Mouse (Mus musculus) adrenal gland, adult (tissue): ENCODE measurements around the gene Exo5.

ENCODE experiments used
- DNase-seq, 2 experiments: peaks; one replicate each; pipeline ENCODE4 v3.0.0; 2022 to 2023; ENCODE audit warnings: low spot score in 1 of 2; ENCODE audit not compliant: inconsistent age in 2 of 2

Gene Exo5

DNA sequence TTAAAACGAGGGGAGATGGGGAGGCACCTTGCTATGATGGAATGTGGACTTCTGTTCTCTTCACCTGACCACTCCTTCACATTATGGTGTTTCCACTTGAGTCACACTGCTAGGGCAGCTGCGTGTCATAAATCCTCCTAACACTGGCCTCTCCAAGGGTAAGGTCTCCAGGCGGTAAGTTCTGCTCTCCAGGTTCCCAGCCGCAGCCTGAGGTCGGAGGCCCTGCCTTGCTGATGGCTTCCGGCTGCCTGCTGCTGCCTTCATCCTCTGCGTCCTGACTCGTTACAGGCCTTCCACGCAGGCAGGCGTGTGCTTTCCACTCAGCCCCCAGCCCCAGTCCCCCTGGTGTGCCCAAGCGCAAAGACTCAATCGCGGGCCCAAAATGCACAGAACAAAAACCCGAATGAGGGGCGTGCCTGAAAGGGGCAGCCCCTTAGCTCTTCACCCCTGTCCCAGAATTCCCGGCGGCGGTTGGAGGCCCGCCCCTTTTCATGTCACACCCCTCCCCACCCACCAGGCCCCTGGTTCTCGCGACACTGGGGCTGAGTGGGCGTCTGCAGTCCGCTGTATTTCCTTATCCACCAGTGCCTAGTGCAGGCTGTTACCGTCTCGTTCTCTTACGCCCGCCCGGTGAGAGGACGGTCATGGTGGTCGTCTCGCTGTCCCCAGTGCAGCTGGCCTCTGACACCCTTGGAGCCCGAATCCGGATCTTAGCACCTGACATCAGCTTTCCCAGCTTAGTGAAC is at the start of gene Exo5:
TSS of gene Exo5 (minus strand) at position 464 of the 746 bp plus-strand sequence.
- peak; percentile 93 to 97 for DNase-seq

DNA sequence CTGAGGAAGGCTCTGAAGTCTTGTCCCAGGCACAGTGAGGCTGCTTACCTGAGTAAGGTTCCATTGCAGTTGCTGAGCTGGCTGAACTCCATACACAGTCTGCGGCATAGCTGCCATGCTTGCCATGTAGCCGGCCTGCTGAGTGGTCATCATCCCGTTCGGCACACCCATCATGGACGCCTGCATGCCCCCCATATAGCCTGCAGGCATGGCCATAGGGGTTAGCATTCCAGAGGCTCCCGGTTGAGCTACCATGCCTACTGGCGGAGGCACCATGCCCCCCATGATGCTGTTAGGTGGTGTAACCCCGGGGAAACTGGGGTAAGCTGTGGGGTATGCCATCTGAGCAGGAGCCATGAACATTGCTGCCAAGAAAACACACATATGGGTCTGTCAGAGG is 47.0 kb upstream of the Exo5 start:
- DNase-seq: no peak

DNA sequence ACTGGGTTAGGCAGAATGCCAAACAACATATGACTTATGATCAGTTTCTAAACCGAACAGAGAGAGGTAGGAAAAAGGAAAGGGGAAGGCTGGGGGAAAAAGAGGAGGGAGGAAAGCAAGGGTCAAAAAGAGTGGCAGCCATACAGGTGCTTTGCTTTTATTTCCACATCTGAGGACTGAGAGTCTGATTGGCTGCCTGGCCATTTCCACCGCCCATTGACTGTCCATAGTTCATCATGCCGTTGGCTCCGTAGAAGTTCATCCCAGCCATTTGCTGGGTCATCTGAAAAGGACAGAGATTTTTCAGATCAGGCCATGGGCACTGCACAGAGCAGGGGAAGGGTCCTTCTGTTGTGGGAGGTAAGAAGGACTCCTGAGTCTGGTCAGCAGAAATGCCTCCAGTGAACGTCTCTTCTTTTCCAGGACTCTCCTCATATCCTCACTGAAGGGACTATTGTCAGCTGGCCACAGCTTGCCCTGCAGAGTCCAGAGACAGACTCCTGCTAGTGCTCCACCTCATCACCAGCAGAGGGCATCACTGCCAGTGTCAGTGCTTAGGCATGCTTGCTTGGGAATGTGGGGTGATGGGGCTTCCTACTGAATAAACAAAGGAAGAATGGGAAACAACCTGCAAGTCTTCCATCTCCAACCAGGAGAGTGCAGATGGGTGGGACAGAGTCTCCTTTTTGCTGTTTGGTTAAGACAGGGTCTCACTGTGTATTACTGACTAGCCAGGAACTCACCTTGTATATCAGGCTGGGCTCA is 44.7 kb upstream of the Exo5 start:
- peak; percentile 29 to 67 for DNase-seq

DNA sequence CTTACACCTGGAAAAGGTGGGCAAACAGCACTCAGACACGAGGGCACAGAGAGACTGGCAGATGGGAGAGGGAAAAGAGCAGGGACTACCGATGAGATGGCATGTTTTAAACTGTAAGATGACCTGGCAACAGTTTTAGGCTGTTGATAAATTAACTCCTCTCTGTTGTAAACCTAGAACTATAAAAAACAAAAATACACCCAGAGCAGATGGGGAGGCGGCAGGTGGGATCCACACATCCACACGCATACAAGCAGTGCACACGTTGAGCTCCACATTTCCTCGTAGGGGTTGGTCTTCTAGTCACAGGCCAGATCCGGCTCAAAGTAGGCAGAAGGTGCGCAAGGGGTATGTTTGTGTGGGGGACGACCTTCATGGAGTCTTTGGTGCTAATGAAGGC is 43.7 kb upstream of the Exo5 start:
- peak in 1 of 2 experiments; percentile 17 for DNase-seq

DNA sequence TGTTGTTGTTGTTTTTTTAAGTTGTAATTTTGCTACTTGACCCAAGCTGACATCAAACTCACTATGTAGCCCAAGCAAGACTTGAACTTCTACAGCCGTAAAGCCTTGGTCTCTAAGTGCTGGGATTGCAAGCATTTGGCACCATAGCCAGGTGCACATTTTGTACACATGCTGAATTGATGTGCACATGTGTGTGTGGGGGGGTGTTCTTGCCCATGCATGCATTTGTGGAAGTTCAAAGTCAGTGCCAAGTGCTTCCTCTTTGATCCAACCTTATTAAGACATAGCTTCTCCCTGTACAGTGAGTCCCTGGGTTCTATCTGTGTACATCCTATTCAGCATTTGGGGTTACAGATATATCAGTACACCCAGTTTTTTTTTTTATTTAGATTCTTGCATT is 30.8 kb upstream of the Exo5 start:
- DNase-seq: no peak

DNA sequence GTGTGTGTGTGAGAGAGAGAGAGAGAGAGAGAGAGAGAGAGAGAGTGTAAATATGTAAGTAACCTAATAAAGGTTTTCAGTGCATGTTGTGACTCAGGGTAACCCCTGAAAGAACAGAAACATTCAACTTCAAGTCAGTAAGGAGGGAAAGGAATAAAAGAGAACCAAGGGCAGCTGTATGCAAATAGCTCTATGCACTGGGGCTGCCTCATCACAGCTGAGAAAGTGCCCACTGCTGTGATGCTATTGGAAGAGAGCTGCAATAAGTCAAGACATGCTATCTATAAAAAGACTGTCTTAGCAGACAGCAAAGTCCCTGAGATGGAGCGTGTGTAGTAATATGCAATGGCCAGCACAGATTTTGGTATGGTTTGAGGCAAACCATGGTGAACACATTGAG is 28.9 kb upstream of the Exo5 start:
- no peak for DNase-seq

DNA sequence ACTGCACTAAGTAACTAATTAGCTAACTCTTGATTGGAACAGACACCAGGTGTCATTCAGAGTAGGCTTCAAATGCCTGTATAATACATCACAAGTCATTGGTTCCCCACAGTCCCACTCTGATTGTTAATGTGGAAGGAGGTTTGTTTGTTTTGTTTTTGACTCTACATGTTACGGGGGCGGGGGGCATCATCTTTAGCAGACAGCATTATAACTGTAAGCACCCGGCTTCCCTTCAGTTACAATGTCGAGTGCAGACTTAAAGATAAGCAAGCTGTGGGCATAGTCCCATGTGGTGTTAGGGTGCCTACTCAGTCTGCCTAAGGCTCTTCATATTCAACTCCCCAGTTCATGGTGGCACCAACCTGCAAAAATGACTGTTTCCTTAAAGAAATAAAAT is 28.2 kb upstream of the Exo5 start:
- no peak for DNase-seq

DNA sequence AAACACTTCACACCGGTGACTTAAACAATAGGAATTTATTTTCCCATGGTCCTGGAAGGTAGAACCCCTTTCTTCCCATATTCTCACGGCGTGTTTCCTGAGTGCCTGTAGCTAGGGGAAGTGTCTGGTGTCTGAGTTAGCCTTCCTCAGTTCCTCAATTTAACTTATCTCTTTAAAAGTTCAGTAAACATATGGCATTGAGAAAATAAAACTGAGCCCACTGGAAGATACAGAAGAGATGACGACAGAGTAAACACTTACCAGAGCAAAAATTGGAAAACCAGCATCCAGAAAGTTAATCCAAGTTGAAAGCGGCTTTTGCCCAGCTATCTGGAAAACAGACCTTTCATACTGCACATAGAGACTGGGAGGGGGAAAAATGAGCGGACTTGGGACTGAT is 27.3 kb upstream of the Exo5 start:
- no peak for DNase-seq

DNA sequence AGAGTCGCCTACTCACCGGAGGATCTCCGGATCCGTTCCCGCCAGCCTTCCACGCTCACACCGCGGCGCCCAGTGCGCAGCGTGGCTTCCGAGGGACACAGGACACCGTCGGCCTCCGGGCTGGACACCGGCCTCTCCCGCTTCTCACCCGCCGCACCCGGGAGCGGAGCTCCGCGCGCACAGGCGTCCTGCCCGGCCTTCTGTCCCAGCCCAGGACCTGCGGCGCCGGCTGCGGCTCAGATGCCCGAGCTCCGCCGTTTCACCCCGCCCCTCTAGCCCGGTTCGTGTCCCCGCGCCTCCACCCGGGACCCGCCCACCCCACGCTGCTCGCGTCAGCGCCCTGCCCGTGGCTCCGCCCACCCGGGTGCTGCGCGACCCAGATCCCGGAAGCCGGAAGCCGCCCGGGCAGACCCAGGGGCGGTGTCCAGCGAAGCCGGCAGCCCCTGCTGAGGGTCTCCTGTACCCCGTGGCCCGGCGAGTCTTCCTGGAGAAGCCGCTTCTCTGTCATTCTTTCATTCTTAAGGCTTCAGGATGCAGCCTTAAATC is 26.7 kb upstream of the Exo5 start, which contains the start of gene Zfp69:
TSS of gene Zfp69 (minus strand) at position 272 of the 546 bp plus-strand sequence.
- DNase-seq: peak; percentile 93 to 97

DNA sequence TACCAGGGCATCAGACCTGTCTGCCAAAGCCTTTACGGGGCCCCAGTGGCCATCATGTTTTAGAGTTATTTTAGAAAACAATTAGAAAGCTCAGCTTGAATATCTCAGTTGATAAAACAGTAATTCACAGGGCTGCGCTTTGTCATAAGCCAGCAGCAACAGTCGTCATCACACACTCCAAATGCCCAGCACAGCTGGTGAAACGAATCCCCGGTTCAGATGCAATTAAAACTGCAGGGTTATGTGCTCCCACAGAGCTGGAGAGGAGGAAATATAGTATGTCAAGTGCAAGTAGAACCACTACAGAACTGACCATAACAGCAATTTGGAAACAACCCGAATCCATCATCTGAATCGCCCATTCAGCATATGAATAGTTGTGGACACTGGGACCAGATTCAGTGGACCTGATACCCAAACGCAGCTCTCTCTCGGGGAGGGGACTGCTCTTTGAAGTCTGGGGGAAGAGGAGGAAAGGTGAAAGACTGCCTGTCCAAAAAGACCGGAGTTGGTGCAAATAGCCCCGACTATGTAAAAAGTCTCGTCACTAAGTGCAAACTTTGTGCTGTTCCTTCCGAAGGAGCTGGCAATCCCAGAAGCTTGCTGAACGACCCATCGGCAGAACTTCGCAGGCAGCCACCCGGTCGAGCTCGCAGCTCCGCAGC is 26.1 kb upstream of the Exo5 start:
- DNase-seq: no peak

DNA sequence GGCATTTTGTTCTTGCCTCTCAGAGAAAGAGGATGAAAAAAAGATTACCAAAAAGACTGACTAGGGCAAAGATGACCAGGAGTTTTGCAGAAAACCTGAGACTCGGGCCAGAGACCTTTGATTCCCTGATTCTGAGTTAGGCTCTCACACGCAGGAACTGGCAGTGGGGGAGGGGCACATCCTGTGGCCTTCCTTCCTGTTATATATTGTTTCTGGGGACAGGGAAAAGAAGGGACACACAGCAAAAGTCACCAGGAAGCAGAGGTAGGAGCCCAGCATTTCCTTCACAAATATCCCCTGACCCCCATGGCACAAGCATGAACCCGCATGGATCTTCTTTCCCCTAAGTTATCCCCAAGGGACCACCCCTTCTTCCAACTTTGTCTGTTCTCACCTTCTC is 24.1 kb upstream of the Exo5 start:
- DNase-seq: peak; percentile 29 to 51

DNA sequence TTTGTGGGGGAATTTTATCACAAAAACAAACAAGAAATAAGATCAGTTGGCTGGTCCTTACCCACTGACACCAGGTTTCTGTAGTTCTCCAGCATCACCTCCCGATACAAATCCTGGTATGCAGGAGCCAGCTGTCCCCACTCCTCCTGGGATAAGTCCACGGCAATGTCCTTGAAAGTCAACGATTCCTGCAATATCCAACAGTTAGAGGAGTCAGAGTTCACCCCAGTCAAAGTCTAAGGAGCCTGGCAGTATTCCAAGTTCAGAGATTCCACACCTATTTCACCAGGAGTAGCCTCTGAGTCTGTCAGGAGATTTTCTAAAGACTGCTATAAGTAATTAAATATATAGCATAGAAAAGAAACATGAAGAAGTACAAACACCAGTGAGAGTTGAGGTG is 10.2 kb upstream of the Exo5 start:
- no peak for DNase-seq

DNA sequence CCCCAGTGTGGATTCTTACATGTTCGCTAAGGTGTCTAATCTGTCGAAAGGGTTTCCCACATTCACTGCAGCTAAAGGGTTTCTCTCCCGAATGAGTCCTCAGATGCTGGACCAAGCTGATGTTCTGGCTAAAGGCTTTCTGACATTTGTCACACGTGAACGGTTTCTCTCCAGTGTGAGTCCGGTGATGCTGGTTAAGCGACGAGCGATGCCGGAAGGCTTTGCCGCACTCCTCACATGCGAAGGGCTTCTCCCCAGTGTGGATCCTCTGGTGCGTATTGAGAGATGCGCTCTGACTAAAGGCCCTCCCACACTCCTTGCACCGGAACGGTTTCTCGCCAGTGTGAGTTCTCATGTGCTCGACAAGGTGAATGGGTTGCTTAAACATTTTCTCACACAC is 5.9 kb upstream of the Exo5 start:
- no peak for DNase-seq

DNA sequence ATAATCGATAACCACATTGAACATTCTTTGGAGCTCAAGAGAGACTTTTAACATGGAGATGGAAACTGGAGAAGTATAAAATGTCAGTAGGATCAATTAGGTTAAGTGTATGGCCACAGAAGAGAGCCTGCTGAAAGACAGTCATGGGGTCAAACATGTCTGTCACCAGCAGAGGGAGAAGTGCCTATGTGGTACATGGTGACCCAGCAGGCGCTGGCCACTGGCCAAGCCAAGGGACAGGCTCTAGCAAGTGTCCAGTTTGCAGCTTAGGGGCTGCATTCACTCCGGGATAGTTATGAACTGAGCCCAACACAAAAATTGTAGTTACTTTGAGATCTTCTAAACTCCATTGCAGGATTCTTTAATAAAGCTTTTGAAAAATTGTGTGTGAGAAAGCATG is 3.9 kb upstream of the Exo5 start:
- peak in 1 of 2 experiments; percentile 64 for DNase-seq

DNA sequence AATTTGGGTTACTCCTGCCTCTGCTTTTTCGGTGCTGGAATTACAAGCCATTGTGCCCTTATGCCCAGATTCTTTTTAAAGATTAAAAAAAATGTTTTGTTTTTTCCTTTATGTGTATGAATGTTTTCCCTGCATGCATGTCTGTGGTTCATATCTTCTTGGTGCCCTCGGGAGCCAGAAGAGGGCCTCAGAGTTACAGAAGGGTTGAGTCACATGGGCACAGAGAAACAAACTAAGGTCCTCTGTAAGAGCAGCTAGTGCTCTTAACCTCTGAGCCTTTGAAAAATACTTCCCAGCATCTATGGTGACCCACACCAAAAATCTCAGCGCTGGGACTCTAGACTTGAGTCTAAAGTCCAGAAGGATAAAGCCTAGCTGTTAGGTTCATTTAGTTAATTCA is 569 bp upstream of the Exo5 start:
- DNase-seq: peak; percentile 48 to 78

DNA sequence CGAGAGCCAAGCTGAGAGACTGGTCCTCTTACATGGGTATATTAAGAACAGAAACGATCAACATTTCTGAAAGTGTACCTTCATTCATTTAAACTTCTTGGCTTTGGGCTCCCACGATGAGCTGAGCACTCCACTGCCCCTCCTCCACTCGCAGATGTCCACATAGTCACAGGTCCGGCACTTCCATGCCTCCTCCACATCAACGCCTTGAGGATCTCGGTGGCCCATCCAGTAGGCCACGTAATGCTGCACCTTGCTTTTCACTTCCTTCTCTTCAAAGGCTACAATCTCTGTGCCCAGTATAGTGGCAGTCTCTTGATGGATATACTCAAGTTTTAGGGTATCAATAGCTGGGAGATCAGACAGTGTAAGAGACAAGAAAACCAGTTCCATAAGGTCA is 3.4 kb downstream of the Exo5 start:
- no peak for DNase-seq

DNA sequence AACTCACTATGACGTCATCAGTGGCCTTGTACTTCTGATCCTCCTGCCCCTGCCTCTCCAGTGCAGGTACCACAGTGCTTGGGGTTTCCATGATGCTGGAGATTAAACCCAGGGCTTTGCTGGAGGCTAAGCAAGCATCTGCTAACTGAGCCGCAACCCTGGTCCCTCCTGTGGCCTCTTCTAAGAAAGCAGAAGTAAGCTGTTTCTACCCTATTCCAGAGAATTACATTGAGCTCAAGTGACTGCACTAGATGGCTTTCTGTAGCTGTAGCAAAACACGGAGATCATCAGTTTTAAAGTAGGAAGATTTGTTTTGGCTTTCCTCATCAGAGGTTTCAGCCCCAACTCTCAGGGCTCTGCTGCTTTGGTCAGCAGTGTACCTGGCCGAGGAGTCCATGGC is 10.3 kb downstream of the Exo5 start:
- no peak for DNase-seq

DNA sequence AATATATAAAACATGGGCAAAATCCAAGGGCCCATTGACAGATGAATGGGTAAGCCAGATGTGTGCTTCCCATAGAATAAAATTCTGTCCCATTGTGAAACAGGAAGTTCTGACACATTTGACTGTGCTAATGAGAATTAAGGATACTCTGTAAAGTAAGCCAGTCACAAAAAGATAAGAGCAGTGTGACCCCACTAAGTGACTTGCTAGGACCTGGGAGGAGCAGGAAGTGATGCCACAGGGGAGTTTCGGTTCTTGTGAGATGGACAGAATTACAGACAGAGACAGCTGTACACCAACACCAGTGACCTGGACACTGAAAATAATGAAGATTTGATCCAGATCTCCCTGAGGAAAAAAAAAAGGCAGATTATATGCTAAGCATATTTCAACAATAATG is 11.0 kb downstream of the Exo5 start:
- no peak for DNase-seq

DNA sequence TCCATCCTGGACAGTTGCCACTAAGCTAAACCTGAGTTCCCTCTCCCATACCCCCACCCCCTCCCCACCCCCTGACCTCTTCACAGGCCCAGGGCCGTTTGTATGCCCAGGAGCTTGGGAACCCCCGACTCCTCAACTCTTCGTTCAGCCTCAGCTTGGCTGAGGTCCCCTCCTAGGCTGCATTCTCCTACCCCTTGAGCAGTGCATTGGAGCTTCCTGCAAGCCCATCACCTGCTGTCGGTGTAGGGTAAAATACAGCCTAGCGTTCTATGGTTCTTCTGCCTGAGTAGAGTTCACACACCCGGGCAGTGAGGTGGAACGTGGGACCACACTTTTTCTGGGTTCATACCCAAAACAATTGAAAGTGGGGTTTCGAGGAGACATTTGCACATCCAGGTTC is 11.4 kb downstream of the Exo5 start:
- DNase-seq: no peak

DNA sequence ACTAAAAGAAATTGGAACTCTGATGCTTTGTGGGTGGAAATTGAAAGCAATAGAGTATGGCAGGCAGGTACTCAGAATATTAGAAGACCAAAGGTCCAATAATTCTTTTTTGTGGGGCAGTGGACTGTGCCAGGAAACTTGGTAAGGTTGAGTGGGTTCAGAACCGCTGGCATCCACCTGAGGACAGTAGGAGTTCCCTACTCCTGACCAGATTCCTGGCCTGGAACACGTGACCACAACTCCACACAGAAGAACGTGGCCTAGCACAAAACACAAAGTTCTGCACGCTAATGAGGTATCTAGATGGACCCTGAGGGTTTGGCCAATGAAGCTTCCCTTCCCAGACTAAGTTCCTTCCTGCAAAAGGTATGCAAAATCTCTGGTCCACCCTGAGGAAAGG is 12.0 kb downstream of the Exo5 start:
- DNase-seq: no peak

DNA sequence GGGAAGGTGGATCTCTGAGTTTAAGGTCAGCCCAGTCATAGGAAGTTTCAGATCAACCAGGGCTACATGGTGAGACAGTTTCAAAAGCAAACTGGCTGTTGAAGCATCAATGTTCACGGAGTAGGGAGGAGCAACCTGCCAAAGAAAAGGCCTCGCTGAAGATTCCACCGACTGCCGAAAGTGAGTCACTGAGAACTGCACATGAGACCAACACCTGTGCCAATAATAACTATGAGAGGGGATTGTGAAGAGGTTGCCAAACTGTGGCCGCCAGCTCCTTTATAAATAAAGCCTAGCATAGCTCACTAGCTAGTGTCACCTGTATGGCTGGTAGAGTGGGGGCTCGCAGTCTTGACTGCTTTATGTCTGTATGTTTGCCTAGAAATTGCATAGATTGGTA is 13.7 kb downstream of the Exo5 start:
- DNase-seq: no peak
